Mouse (Mus musculus): Measurements from ENCODE around the gene Mink1. TPM values are rescaled to one million over a fixed set of nuclear protein-coding genes. Genes with fewer than 3 reads are reported as not detected.

Mink1 gene
- polyA plus RNA-seq, 1 experiment from 2014 or later = 16.0 TPM

Other genes with a start within 250 kb of the Mink1 start
- 0.29 TPM in 1 of 2 replicates, not detected in the other for gene Alox12e, start 240.3 kb upstream of the Mink1 start, polyA plus RNA-seq (2014; fragmentation: Nextera tagmentation; extraction: Ambion mirVana)
- gene Alox15, start 210.8 kb upstream of the Mink1 start, polyA plus RNA-seq (2014; fragmentation: Nextera tagmentation; extraction: Ambion mirVana) = 1.0 and 2.1 TPM in 2 replicates
- gene Pelp1, start 152.8 kb upstream of the Mink1 start, polyA plus RNA-seq (2014; fragmentation: Nextera tagmentation; extraction: Ambion mirVana) = 48.5 and 51.2 TPM in 2 replicates
- 31.5 and 35.9 TPM in 2 replicates for gene Arrb2, start 130.2 kb upstream of the Mink1 start, polyA plus RNA-seq (2014; fragmentation: Nextera tagmentation; extraction: Ambion mirVana)
- 33.8 and 36.2 TPM in 2 replicates for gene Med11, start 111.0 kb upstream of the Mink1 start, polyA plus RNA-seq (2014; fragmentation: Nextera tagmentation; extraction: Ambion mirVana)
- 0.19 and 0.58 TPM in 2 replicates for gene Zmynd15, start 103.4 kb upstream of the Mink1 start, polyA plus RNA-seq (2014; fragmentation: Nextera tagmentation; extraction: Ambion mirVana)
- gene Cxcl16, start 102.9 kb upstream of the Mink1 start, polyA plus RNA-seq (2014; fragmentation: Nextera tagmentation; extraction: Ambion mirVana) = 0.91 and 1.6 TPM in 2 replicates
- gene Tm4sf5, start 57.6 kb upstream of the Mink1 start, polyA plus RNA-seq (2014; fragmentation: Nextera tagmentation; extraction: Ambion mirVana) = 5.5 TPM in 2 replicates
- 0.39 and 0.80 TPM in 2 replicates for gene Vmo1, start 48.3 kb upstream of the Mink1 start, polyA plus RNA-seq (2014; fragmentation: Nextera tagmentation; extraction: Ambion mirVana)
- gene Gltpd2, start 43.7 kb upstream of the Mink1 start, polyA plus RNA-seq (2014; fragmentation: Nextera tagmentation; extraction: Ambion mirVana) = 20.2 and 20.5 TPM in 2 replicates
- 619 and 649 TPM in 2 replicates for gene Psmb6, start 37.5 kb upstream of the Mink1 start, polyA plus RNA-seq (2014; fragmentation: Nextera tagmentation; extraction: Ambion mirVana)
- not detected in 2 replicates for gene Gm40193, start 29.9 kb upstream of the Mink1 start, polyA plus RNA-seq (2014; fragmentation: Nextera tagmentation; extraction: Ambion mirVana)
- 2.7 and 3.4 TPM in 2 replicates for gene Pld2, start 22.8 kb upstream of the Mink1 start, polyA plus RNA-seq (2014; fragmentation: Nextera tagmentation; extraction: Ambion mirVana)
- not detected in 2 replicates for gene 4930544D05Rik, start 53.0 kb downstream of the Mink1 start, polyA plus RNA-seq (2014; fragmentation: Nextera tagmentation; extraction: Ambion mirVana)
- not detected in 2 replicates for gene Chrne, start 56.3 kb downstream of the Mink1 start, polyA plus RNA-seq (2014; fragmentation: Nextera tagmentation; extraction: Ambion mirVana)
- 15.3 and 16.4 TPM in 2 replicates for gene Gp1ba, start 76.2 kb downstream of the Mink1 start, polyA plus RNA-seq (2014; fragmentation: Nextera tagmentation; extraction: Ambion mirVana)
- 113 and 114 TPM in 2 replicates for gene Rnf167, start 84.4 kb downstream of the Mink1 start, polyA plus RNA-seq (2014; fragmentation: Nextera tagmentation; extraction: Ambion mirVana)
- gene Slc25a11, start 84.6 kb downstream of the Mink1 start, polyA plus RNA-seq (2014; fragmentation: Nextera tagmentation; extraction: Ambion mirVana) = 115 and 126 TPM in 2 replicates
- 2,285 and 2,367 TPM in 2 replicates for gene Pfn1, start 91.8 kb downstream of the Mink1 start, polyA plus RNA-seq (2014; fragmentation: Nextera tagmentation; extraction: Ambion mirVana)
- 19.8 and 20.1 TPM in 2 replicates for gene Eno3, start 94.3 kb downstream of the Mink1 start, polyA plus RNA-seq (2014; fragmentation: Nextera tagmentation; extraction: Ambion mirVana)
- gene Spag7, start 106.5 kb downstream of the Mink1 start, polyA plus RNA-seq (2014; fragmentation: Nextera tagmentation; extraction: Ambion mirVana) = 132 and 146 TPM in 2 replicates
- gene Camta2, start 125.2 kb downstream of the Mink1 start, polyA plus RNA-seq (2014; fragmentation: Nextera tagmentation; extraction: Ambion mirVana) = 10.4 and 13.1 TPM in 2 replicates
- 0.96 and 1.1 TPM in 2 replicates for gene Inca1, start 137.3 kb downstream of the Mink1 start, polyA plus RNA-seq (2014; fragmentation: Nextera tagmentation; extraction: Ambion mirVana)
- gene Kif1c, start 137.7 kb downstream of the Mink1 start, polyA plus RNA-seq (2014; fragmentation: Nextera tagmentation; extraction: Ambion mirVana) = 3.1 and 3.8 TPM in 2 replicates
- gene Zfp3, start 201.3 kb downstream of the Mink1 start, polyA plus RNA-seq (2014; fragmentation: Nextera tagmentation; extraction: Ambion mirVana) = 3.3 and 4.0 TPM in 2 replicates
- 0.30 and 0.82 TPM in 2 replicates for gene Scimp, start 249.7 kb downstream of the Mink1 start, polyA plus RNA-seq (2014; fragmentation: Nextera tagmentation; extraction: Ambion mirVana)